Mouse (Mus musculus) heart, adult 2 months (tissue): ENCODE data around the gene Kcnj6. TPM values are rescaled to one million over a fixed set of nuclear protein-coding genes. Genes with fewer than 3 reads are reported as not detected.
A peak's percentile ranks its signal among the peaks of the same experiment; 100 is the strongest.

ENCODE experiments used
- DNase-seq, 2 experiments: peaks; one replicate each; pipeline ENCODE4 v3.0.0; 2021
- H3K27ac ChIP-seq: fragments of 200-600 bp; 2 replicates; pipeline ENCODE4 v1.8.1; 2022
- H3K27me3 ChIP-seq: fragments of 200-500 bp; 2 replicates; pipeline ENCODE4 v1.6.1; 2012; ENCODE audit warnings: mild to moderate bottlenecking, low read length, inconsistent platforms, mixed read lengths; ENCODE audit not compliant: control insufficient read depth, insufficient read depth
- H3K36me3 ChIP-seq: fragments of 200-500 bp; 2 replicates; pipeline ENCODE4 v1.6.1; 2012; ENCODE audit warnings: low read length, inconsistent platforms; ENCODE audit not compliant: control insufficient read depth, insufficient read depth
- H3K4me1 ChIP-seq: fragments of 200-500 bp; 2 replicates; pipeline ENCODE4 v1.6.1; 2011; ENCODE audit warnings: low read length; ENCODE audit not compliant: control insufficient read depth, insufficient read depth
- H3K4me3 ChIP-seq: fragments of 200-600 bp; 2 replicates; pipeline ENCODE4 v1.8.1; 2022
- H3K79me2 ChIP-seq: fragments of 200-500 bp; replicated peaks from 2 replicates; pipeline ENCODE4 v1.6.1; 2012; ENCODE audit warnings: mild to moderate bottlenecking, inconsistent platforms, low read length, moderate library complexity, mixed read lengths; ENCODE audit not compliant: control insufficient read depth, insufficient read depth
- H3K9ac ChIP-seq: fragments of 200-500 bp; 2 replicates; pipeline ENCODE4 v1.6.1; 2012; ENCODE audit warnings: low read depth, mild to moderate bottlenecking, control low read depth, inconsistent platforms, low read length, mixed read lengths
- CTCF ChIP-seq: fragments of 200-600 bp; IDR thresholded peaks from 2 replicates; pipeline ENCODE4 v1.8.1; 2022; ENCODE audit warnings: antibody characterized with exemption, mild to moderate bottlenecking, moderate library complexity
- EP300 ChIP-seq: fragments of 200-500 bp; IDR thresholded peaks from 2 replicates; pipeline ENCODE4 v1.6.1; 2011; ENCODE audit warnings: low read depth, low read length, control low read depth; ENCODE audit not compliant: insufficient read depth
- POLR2A ChIP-seq: fragments of 200-500 bp; IDR thresholded peaks from 2 replicates; pipeline ENCODE4 v1.6.1; 2011; ENCODE audit warnings: mild to moderate bottlenecking, low read depth, low read length, control low read depth; ENCODE audit not compliant: insufficient read depth
- WGBS: fragments of 180-500 bp; shearing (Covaris S2); methylation state at CpG from one replicate; pipeline ENCODE4 v1.1.7; 2018; 5-methylcytosine and 5-hydroxymethylcytosine counted together
- intact Hi-C: fragments of 180-260 bp; cut with DNase I; formaldehyde crosslinking; loops from one replicate; pipeline ENCODE4 v1.15.1; 2025
- polyA plus RNA-seq: library from polyadenylated mRNA; depleted of rRNA; stranded (reverse); fragments of >200 nt; gene quantifications from 2 replicates; pipeline ENCODE4 v1.2.3, GENCODE M21; 2012
- total RNA-seq, 2 experiments: library from RNA; stranded (reverse); gene quantifications; 2 replicates each; pipeline ENCODE4 v1.2.3; 2021

The Kcnj6 gene
- total and polyA plus RNA-seq, 3 experiments = not detected

DNA sequence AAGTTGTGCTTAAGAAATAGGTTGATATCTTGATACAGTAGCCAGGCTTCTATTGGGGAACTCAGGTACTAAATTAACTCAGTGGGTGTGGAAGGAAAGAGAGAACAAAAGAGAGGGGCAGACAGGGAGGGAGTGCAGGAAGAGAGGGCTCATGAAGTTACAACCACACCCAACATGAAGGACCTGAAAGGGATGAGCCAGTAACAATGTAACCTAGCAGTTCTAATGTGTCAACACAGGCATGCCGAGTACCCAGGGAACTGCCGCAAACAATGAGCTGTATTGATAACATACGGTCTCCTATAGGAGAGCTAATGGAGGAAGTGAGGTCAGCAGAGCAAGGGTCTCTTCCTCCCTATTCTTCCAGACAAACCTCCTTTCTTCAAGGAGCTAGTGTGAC lies 238.9 kb downstream of the Kcnj6 start:
- no peak overlapping the region for H3K27ac ChIP-seq

GRCm38 (mm10) chr16:94756352-94756751 lies 241.1 kb downstream of the Kcnj6 start:
- intact Hi-C loops = no loop called here
- Histone ChIP-seq H3K79me2 (no peaks in the 10 kb centered on the region), H3K9ac (no peak overlapping the region), H3K4me1 (no peaks in the 10 kb centered on the region), H3K27me3 (no peaks in the 10 kb centered on the region), H3K36me3 (no peaks in the 10 kb centered on the region), H3K27ac (no peak overlapping the region), H3K4me3 (no peak overlapping the region)
- 38% methylated on average over 6 of the region's 6 CpGs for WGBS
- no peak for DNase-seq
- no peak for TF ChIP-seq CTCF
- no peak for TF ChIP-seq EP300
- TF ChIP-seq POLR2A = no peak

More for the DNA sequence above, 238.9 kb downstream of the Kcnj6 start:
- DNase-seq = no peak
- intact Hi-C loops = no loop called here
- Histone ChIP-seq H3K9ac (no peak overlapping the region), H3K36me3 (no peaks in the 10 kb centered on the region), H3K79me2 (no peaks in the 10 kb centered on the region), H3K4me3 (no peak overlapping the region), H3K27me3 (no peaks in the 10 kb centered on the region), H3K4me1 (no peaks in the 10 kb centered on the region)
- TF ChIP-seq POLR2A (no peak), EP300 (no peak), CTCF (no peak)
- WGBS = 22% methylated on average over 3 of the region's 3 CpGs

- no peak overlapping the region for H3K9ac ChIP-seq
- no peaks in the 10 kb centered on the region for H3K4me1 ChIP-seq
- no peak overlapping the region for H3K4me3 ChIP-seq
- WGBS = 93% methylated on average over 1 of the region's 1 CpGs
- no peaks in the 10 kb centered on the region for H3K79me2 ChIP-seq
- no peaks in the 10 kb centered on the region for H3K36me3 ChIP-seq
- no peak overlapping the region for H3K27ac ChIP-seq
- TF ChIP-seq CTCF (no peak), EP300 (no peak), POLR2A (no peak)
- intact Hi-C loops = no loop called here
- no peaks in the 10 kb centered on the region for H3K27me3 ChIP-seq
- DNase-seq = no peak
Observed at GRCm38 (mm10) chr16:94753453-94753852, 244.0 kb downstream of the Kcnj6 start.

- 31% methylated on average over 10 of the region's 10 CpGs for WGBS
- Histone ChIP-seq H3K4me1 (no peaks in the 10 kb centered on the region), H3K27ac (no peak overlapping the region), H3K9ac (no peak overlapping the region), H3K36me3 (no peaks in the 10 kb centered on the region), H3K27me3 (no peaks in the 10 kb centered on the region), H3K4me3 (no peak overlapping the region), H3K79me2 (no peaks in the 10 kb centered on the region)
- intact Hi-C loops = no loop called here
- TF ChIP-seq CTCF (no peak), POLR2A (no peak), EP300 (0 out of 2 replicates have a peak, but pooled peaks have one; percentile 16)
- peak in 1 of 2 experiments; percentile 34 for DNase-seq
Observed at GRCm38 (mm10) chr16:94752781-94753180, 244.7 kb downstream of the Kcnj6 start.

GRCm38 (mm10) chr16:94745016-94745415 lies 252.5 kb downstream of the Kcnj6 start:
- DNase-seq = peak; percentile 48 to 70
- H3K27ac ChIP-seq = peak overlapping the region; percentile 68

GRCm38 (mm10) chr16:94743853-94744501 lies 253.5 kb downstream of the Kcnj6 start:
- no peak for TF ChIP-seq POLR2A
- TF ChIP-seq CTCF = peak; percentile 60
- Histone ChIP-seq H3K36me3 (no peaks in the 10 kb centered on the region), H3K27me3 (no peaks in the 10 kb centered on the region), H3K4me3 (no peak overlapping the region), H3K27ac (no peak overlapping the region), H3K9ac (peak overlapping the region; percentile 45), H3K4me1 (peaks cover 3% of the 10 kb centered on the region), H3K79me2 (no peaks in the 10 kb centered on the region)
- intact Hi-C loops = no loop called here
- DNase-seq = peak in 1 of 2 experiments; percentile 41
- WGBS = 8% methylated on average over 11 of the region's 11 CpGs

More at GRCm38 (mm10) chr16:94745016-94745415, 252.5 kb downstream of the Kcnj6 start:
- Histone ChIP-seq H3K4me3 (no peak overlapping the region), H3K79me2 (no peaks in the 10 kb centered on the region), H3K4me1 (peaks cover 3% of the 10 kb centered on the region), H3K9ac (no peak overlapping the region), H3K27me3 (no peaks in the 10 kb centered on the region), H3K36me3 (no peaks in the 10 kb centered on the region)
- WGBS = 53% methylated on average over 9 of the region's 9 CpGs
- intact Hi-C loops = no loop called here
- no peak for TF ChIP-seq CTCF
- 0 out of 2 replicates have a peak, but pooled peaks have one; percentile 53 for TF ChIP-seq EP300
